Mouse (Mus musculus) small intestine, adult 2 months (tissue): Measurements from ENCODE around the gene D130040H23Rik.

Experiments used
- CTCF ChIP-seq: fragments of 200-500 bp; IDR thresholded peaks from 2 replicates; pipeline ENCODE4 v1.5.1; 2012; ENCODE audit warnings: low read depth, mild to moderate bottlenecking, control low read depth, inconsistent platforms, low read length, moderate library complexity, mixed read lengths; ENCODE audit not compliant: insufficient replicate concordance, insufficient read length; ENCODE audit errors: extremely low read depth
- POLR2A ChIP-seq: fragments of 200-500 bp; IDR thresholded peaks from 2 replicates; pipeline ENCODE4 v1.6.1; 2012; ENCODE audit warnings: low read depth, mild to moderate bottlenecking, control low read depth, inconsistent platforms, low read length, moderate library complexity

DNA sequence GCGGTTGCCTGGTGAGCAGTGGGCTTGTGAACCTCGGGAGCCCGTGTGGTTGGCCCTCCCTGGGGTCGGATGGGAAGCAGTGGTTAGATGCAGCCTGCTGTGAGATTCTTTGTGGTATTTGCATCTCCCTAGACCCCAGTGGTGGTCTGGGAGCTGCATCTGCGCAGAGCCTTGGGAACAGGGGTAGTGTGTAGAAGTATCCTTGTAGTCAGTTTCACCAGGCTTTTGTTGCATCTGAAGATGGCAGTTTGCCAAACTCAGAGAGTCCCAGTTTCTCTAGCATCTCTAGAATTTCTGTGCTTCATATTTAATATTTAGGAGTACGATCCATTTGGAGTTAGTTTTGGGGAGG is 299 bp downstream of the D130040H23Rik start:
- no peak for TF ChIP-seq POLR2A
- no peak for TF ChIP-seq CTCF
